Mouse (Mus musculus): ENCODE results near the gene Snapc4.
A peak's percentile ranks its signal among the peaks of the same experiment; 100 is the strongest.

The Snapc4 gene

GRCm38 (mm10) chr2:26380131-26380771 is at the start of gene Snapc4:
TSS of gene Snapc4 (minus strand) at chr2:26380653.
- DNase-seq (ENCODE audit: extremely low read depth, low read depth, low spot score) = no peak

- DNase-seq (ENCODE audit: extremely low read depth, low read depth, low spot score) = no peak
These were observed 49.4 kb upstream of the Snapc4 start for GRCm38 (mm10) chr2:26429851-26430250.

- no peak for DNase-seq (ENCODE audit: extremely low read depth, low read depth, low spot score)
These were observed 44.1 kb upstream of the Snapc4 start for GRCm38 (mm10) chr2:26424541-26424940.

GRCm38 (mm10) chr2:26423086-26423485 is 42.6 kb upstream of the Snapc4 start:
- DNase-seq (ENCODE audit: extremely low read depth, low read depth, low spot score) = no peak

- no peak for DNase-seq (ENCODE audit: extremely low read depth, low read depth, low spot score)
These were observed 41.5 kb upstream of the Snapc4 start for GRCm38 (mm10) chr2:26421969-26422368.

- no peak for DNase-seq (ENCODE audit: extremely low read depth, low read depth, low spot score)
These were observed 37.7 kb upstream of the Snapc4 start for GRCm38 (mm10) chr2:26418120-26418519.

- DNase-seq (ENCODE audit: extremely low read depth, low read depth, low spot score) = no peak
These were observed 36.6 kb upstream of the Snapc4 start for GRCm38 (mm10) chr2:26417066-26417465.

GRCm38 (mm10) chr2:26410931-26411411 is 30.5 kb upstream of the Snapc4 start:
- peak; percentile 67 for DNase-seq (ENCODE audit: extremely low read depth, low read depth, low spot score)

GRCm38 (mm10) chr2:26410091-26410490 is 29.6 kb upstream of the Snapc4 start:
- no peak for DNase-seq (ENCODE audit: extremely low read depth, low read depth, low spot score)

- DNase-seq (ENCODE audit: extremely low read depth, low read depth, low spot score) = no peak
These were observed 28.9 kb upstream of the Snapc4 start for GRCm38 (mm10) chr2:26409362-26409761.

GRCm38 (mm10) chr2:26408515-26409356 is 28.3 kb upstream of the Snapc4 start, which contains the start of gene Inpp5e:
TSS of gene Inpp5e (minus strand) at chr2:26409203.
- no peak for DNase-seq (ENCODE audit: extremely low read depth, low read depth, low spot score)

GRCm38 (mm10) chr2:26403306-26403705 is 22.9 kb upstream of the Snapc4 start:
- DNase-seq (ENCODE audit: extremely low read depth, low read depth, low spot score) = no peak

GRCm38 (mm10) chr2:26402265-26402664 is 21.8 kb upstream of the Snapc4 start:
- DNase-seq (ENCODE audit: extremely low read depth, low read depth, low spot score) = no peak

- no peak for DNase-seq (ENCODE audit: extremely low read depth, low read depth, low spot score)
These were observed 20.6 kb upstream of the Snapc4 start for GRCm38 (mm10) chr2:26401023-26401422.

GRCm38 (mm10) chr2:26400296-26400695 is 19.8 kb upstream of the Snapc4 start:
- no peak for DNase-seq (ENCODE audit: extremely low read depth, low read depth, low spot score)

- no peak for DNase-seq (ENCODE audit: extremely low read depth, low read depth, low spot score)
These were observed 19.2 kb upstream of the Snapc4 start for GRCm38 (mm10) chr2:26399647-26400046.

GRCm38 (mm10) chr2:26398978-26399377 is 18.5 kb upstream of the Snapc4 start:
- DNase-seq (ENCODE audit: extremely low read depth, low read depth, low spot score) = peak; percentile 66

GRCm38 (mm10) chr2:26391617-26392016 is 11.2 kb upstream of the Snapc4 start:
- no peak for DNase-seq (ENCODE audit: extremely low read depth, low read depth, low spot score)

GRCm38 (mm10) chr2:26390954-26391353 is 10.5 kb upstream of the Snapc4 start:
- DNase-seq (ENCODE audit: extremely low read depth, low read depth, low spot score) = no peak

- no peak for DNase-seq (ENCODE audit: extremely low read depth, low read depth, low spot score)
These were observed 8.8 kb upstream of the Snapc4 start, which contains the start of the genes Entr1 and Pmpca for GRCm38 (mm10) chr2:26389154-26389690. TSS of gene Entr1 (minus strand) at chr2:26389316. TSS of gene Pmpca (plus strand) at chr2:26389339.

- no peak for DNase-seq (ENCODE audit: extremely low read depth, low read depth, low spot score)
These were observed 8.3 kb upstream of the Snapc4 start for GRCm38 (mm10) chr2:26388682-26389153.
